Mouse (Mus musculus): ENCODE data around the gene Lck. TPM values are rescaled to one million over a fixed set of nuclear protein-coding genes. Genes with fewer than 3 reads are reported as not detected.

Gene Lck
- polyA plus RNA-seq, 1 experiment = 12.7 TPM

- DNase-seq = no peak
- H3K4me3 ChIP-seq (ENCODE audit: insufficient read depth, low read depth, low read length) = no peak overlapping the region
- H3K36me3 ChIP-seq (ENCODE audit: control insufficient read depth, insufficient read depth, low read length) = no peaks in the 10 kb centered on the region
- TF ChIP-seq CTCF (conservative IDR thresholded peaks at IDR 0.05; ENCODE audit: insufficient read depth, insufficient read length, low read depth, low read length) (no peak), POLR2A (IDR thresholded peaks at IDR 0.05; ENCODE audit: low read depth, low read length) (no peak)
- WGBS = 77% methylated on average over 12 of the region's 12 CpGs
- no peaks in the 10 kb centered on the region for H3K4me1 ChIP-seq (ENCODE audit: control insufficient read depth, insufficient read depth, low read length)
- no peak overlapping the region for H3K27ac ChIP-seq (ENCODE audit: insufficient read depth, low read depth, low read length)
- no peaks in the 10 kb centered on the region for H3K27me3 ChIP-seq (replicated peaks; ENCODE audit: control insufficient read depth, insufficient read depth, low read length)
Observed at GRCm38 (mm10) chr4:129609139-129609631, 35.7 kb upstream of the Lck start.

DNA sequence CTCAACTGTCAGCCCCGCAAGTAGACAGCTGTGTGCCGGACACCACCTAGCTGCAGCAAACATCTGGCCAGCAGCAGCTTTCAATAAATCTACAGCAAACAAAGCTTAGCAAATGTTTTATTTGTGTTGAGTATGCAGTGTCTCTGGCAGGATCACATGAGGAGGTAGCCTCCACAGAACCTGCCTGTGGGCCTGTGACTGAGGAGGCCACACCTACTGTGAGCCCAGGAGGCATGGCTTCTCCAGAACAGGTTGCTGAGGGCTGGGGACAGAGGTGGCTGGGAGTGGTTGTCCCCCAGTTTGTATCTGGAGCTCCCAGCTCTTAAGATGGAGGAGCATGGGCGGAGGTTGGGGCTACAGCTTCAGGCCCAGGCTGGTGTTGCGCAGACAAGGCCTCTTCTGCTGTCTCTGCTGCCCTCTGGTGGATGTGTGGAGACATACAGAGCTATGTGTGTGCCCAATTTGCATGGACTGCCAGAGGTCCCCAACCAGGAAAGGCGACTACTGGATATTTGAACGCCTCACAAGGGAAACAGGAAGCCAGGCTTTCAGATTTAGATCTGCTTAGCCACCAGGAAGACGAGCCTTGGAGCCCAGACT lies 35.1 kb upstream of the Lck start:
- WGBS = 29% methylated on average over 7 of the region's 7 CpGs
- H3K4me3 ChIP-seq (ENCODE audit: insufficient read depth, low read depth, low read length) = no peak overlapping the region
- DNase-seq = peak; percentile 86
- TF ChIP-seq POLR2A (IDR thresholded peaks at IDR 0.05; ENCODE audit: low read depth, low read length) = no peak
- TF ChIP-seq CTCF (conservative IDR thresholded peaks at IDR 0.05; ENCODE audit: insufficient read depth, insufficient read length, low read depth, low read length) = peak; percentile 97
- H3K27ac ChIP-seq (ENCODE audit: insufficient read depth, low read depth, low read length) = no peak overlapping the region
- H3K4me1 ChIP-seq (ENCODE audit: control insufficient read depth, insufficient read depth, low read length) = no peaks in the 10 kb centered on the region
- no peaks in the 10 kb centered on the region for H3K36me3 ChIP-seq (ENCODE audit: control insufficient read depth, insufficient read depth, low read length)
- H3K27me3 ChIP-seq (replicated peaks; ENCODE audit: control insufficient read depth, insufficient read depth, low read length) = no peaks in the 10 kb centered on the region

DNA sequence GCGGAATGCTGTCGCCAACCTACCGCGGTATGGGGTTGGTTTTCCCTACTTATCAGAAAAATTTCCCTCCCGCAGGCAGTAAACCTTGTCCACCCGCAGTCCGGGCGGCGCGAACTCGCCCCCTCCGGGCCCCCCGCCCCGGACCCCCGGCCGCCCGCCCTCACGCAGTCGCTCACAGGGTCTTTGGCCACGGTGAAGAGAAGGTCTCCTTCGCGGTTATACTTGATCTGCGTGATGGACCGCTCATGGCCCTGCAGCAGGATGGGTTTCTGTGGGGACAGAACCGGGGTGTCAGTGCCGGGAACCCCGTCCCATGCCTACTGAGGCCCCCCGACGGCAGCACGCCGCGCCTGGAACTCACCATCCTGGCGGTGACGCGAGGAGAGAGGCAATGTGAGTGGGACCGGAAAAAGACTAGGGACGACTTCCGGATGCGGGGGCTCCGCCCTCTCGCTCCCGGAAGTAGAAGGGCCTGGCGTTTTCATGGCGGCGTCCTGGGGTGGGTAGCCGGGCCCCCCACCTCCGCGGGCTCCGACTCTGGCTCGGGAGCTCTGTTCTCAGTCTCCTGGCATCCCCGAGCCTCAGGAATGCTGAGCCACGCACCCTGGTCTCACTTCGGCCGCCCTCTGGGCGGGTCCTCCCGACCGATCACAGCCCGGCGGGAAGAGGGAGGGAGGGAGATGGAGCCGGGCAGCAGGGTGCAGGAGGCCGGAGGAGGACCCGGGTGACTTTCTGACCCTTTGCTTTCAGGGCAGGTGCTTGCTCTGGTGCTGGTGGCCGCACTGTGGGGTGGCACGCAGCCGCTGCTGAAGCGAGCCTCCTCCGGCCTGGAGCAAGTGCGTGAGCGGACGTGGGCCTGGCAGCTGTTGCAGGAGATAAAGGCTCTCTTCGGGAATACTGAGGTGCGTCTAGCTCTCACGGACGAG lies 27.1 kb upstream of the Lck start, which contains the start of the genes Eif3i and Tmem234:
Gene Eif3i, minus strand, starts transcription at position 416 of the 926 bp plus-strand sequence.
Gene Tmem234, plus strand, starts transcription at position 436 of the 926 bp plus-strand sequence.
- Histone ChIP-seq H3K4me3 (ENCODE audit: insufficient read depth, low read depth, low read length) (peak within 1 kb of the TSS; percentile 90), H3K27me3 (replicated peaks; ENCODE audit: control insufficient read depth, insufficient read depth, low read length) (no peaks in the 10 kb centered on the region), H3K36me3 (ENCODE audit: control insufficient read depth, insufficient read depth, low read length) (no peaks in the 10 kb centered on the region), H3K4me1 (ENCODE audit: control insufficient read depth, insufficient read depth, low read length) (peaks cover 7% of the 10 kb centered on the region; the same call in 1 of the 2 replicates), H3K27ac (ENCODE audit: insufficient read depth, low read depth, low read length) (peak within 1 kb of the TSS; percentile 54; the same call in 1 of the 2 replicates)
- peak; percentile 91 for DNase-seq
- 0 out of 2 replicates have a peak, but pooled peaks have one; percentile 3 for TF ChIP-seq CTCF (conservative IDR thresholded peaks at IDR 0.05; ENCODE audit: insufficient read depth, insufficient read length, low read depth, low read length)
- TF ChIP-seq POLR2A (IDR thresholded peaks at IDR 0.05; ENCODE audit: low read depth, low read length) = peak; percentile 64
- WGBS = under 1% methylated on average over 74 of the region's 74 CpGs

DNA sequence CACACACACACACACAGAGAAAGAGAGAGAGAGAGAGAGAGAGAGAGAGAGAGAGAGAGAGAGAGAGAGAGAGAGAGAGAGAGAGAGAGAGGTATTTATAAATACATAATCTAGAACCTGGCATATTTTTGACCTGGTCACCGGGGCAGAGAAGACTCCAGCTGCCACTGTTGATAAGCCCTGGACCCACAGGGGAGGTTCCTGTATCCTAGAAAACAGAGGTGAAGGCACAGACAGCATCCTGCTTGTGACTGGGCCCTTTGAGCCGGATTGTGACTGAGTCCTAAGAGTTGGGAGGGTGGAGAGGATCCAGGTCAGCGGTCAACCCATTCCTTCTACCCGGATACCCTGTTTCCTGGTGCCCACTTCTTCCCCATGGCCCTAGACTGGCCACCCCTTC lies 15.4 kb upstream of the Lck start:
- Histone ChIP-seq H3K4me1 (ENCODE audit: control insufficient read depth, insufficient read depth, low read length) (peaks cover 3% of the 10 kb centered on the region; the same call in 1 of the 2 replicates), H3K4me3 (ENCODE audit: insufficient read depth, low read depth, low read length) (no peak overlapping the region), H3K27ac (ENCODE audit: insufficient read depth, low read depth, low read length) (no peak overlapping the region), H3K36me3 (ENCODE audit: control insufficient read depth, insufficient read depth, low read length) (peaks cover 4% of the 10 kb centered on the region), H3K27me3 (replicated peaks; ENCODE audit: control insufficient read depth, insufficient read depth, low read length) (no peaks in the 10 kb centered on the region)
- DNase-seq = no peak
- 67% methylated on average over 4 of the region's 4 CpGs for WGBS
- no peak for TF ChIP-seq CTCF (conservative IDR thresholded peaks at IDR 0.05; ENCODE audit: insufficient read depth, insufficient read length, low read depth, low read length)

DNA sequence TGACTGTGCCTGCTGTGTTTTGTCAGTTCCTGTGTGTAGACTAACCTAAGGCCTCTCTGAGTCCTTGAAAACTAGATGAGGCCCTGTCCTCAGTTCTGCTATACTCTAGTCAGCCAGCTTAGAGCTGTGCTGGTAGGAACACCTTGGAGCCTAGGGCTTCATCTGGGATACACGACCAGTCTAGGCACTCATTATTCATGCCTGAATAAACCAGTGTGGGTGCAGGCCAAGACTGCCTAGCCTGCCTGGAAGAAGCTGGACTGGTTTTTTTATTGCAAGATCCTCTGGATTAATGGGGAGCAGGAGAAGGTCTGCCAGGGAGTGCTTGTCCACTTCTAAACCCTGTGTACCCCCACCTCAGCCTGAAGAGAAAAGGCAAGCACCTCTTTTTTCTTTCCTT lies 13.5 kb upstream of the Lck start:
- Histone ChIP-seq H3K4me1 (ENCODE audit: control insufficient read depth, insufficient read depth, low read length) (peaks cover 3% of the 10 kb centered on the region; the same call in 1 of the 2 replicates), H3K36me3 (ENCODE audit: control insufficient read depth, insufficient read depth, low read length) (no peaks in the 10 kb centered on the region), H3K4me3 (ENCODE audit: insufficient read depth, low read depth, low read length) (no peak overlapping the region), H3K27ac (ENCODE audit: insufficient read depth, low read depth, low read length) (peak overlapping the region; percentile 34; the same call in 1 of the 2 replicates), H3K27me3 (replicated peaks; ENCODE audit: control insufficient read depth, insufficient read depth, low read length) (no peaks in the 10 kb centered on the region)
- peak; percentile 80 for DNase-seq
- no peak for TF ChIP-seq POLR2A (IDR thresholded peaks at IDR 0.05; ENCODE audit: low read depth, low read length)
- no peak for TF ChIP-seq CTCF (conservative IDR thresholded peaks at IDR 0.05; ENCODE audit: insufficient read depth, insufficient read length, low read depth, low read length)
- 31% methylated on average over 1 of the region's 1 CpGs for WGBS

- no peak overlapping the region for H3K4me3 ChIP-seq (ENCODE audit: insufficient read depth, low read depth, low read length)
Observed at GRCm38 (mm10) chr4:129585773-129586172, 12.3 kb upstream of the Lck start.

More at GRCm38 (mm10) chr4:129585773-129586172, 12.3 kb upstream of the Lck start:
- TF ChIP-seq POLR2A (IDR thresholded peaks at IDR 0.05; ENCODE audit: low read depth, low read length) = no peak
- TF ChIP-seq CTCF (conservative IDR thresholded peaks at IDR 0.05; ENCODE audit: insufficient read depth, insufficient read length, low read depth, low read length) = no peak
- Histone ChIP-seq H3K4me1 (ENCODE audit: control insufficient read depth, insufficient read depth, low read length) (peaks cover 3% of the 10 kb centered on the region; the same call in 1 of the 2 replicates), H3K27ac (ENCODE audit: insufficient read depth, low read depth, low read length) (no peak overlapping the region), H3K27me3 (replicated peaks; ENCODE audit: control insufficient read depth, insufficient read depth, low read length) (no peaks in the 10 kb centered on the region), H3K36me3 (ENCODE audit: control insufficient read depth, insufficient read depth, low read length) (no peaks in the 10 kb centered on the region)
- no peak for DNase-seq
- 78% methylated on average over 9 of the region's 9 CpGs for WGBS
